Mouse (Mus musculus): ENCODE results near the gene Trappc6a. TPM values are rescaled to one million over a fixed set of nuclear protein-coding genes. Genes with fewer than 3 reads are reported as not detected.
A peak's percentile ranks its signal among the peaks of the same experiment; 100 is the strongest.

Gene Trappc6a
- 89.7 and 94.2 TPM in 2 replicates for polyA plus RNA-seq (2015; fragmentation: Nextera tagmentation; extraction: Ambion mirVana)

DNA sequence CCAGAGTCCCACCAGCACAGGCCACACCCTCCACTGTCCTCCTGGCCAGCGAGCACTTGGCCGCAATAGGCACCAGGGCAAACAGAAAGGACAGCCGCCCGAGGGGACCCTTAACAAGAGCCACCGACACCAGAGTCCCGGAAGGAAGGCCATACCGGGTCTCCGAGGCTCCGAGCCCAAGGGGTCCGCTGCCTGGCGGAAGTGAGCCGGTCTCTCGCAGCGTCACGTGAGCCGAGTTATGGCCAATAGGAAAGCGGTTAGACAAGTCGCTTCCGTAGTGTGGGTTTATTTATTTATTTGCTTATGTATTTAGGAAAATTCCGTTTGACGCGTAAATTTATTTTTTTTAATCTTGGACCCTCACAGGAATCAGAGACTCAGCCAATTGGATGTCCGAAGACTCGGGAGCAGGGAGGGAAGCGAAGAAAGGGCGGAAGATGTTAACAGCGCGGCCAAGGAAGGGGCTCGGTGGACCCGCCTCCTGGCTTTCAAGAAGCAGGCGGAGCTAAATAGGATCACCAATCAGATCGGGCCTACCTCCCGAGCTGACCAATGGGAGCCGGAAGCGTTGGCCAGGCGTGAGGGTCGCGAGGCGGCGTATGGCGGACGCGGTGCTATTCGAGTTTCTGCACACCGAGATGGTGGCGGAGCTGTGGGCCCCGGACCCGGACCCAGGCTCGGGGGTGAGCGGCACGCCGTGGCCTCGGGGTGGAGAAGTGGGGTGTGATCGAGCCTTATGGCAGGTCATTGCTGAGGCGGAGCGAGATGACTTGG, at the start of gene Trappc6a, which contains the start of gene Bloc1s3:
Gene Trappc6a (plus strand): TSS at position 246 of the 774 bp plus-strand sequence.
Gene Bloc1s3 (minus strand): TSS at position 218 of the 774 bp plus-strand sequence.
- Histone ChIP-seq H3K9ac (replicated peaks; ENCODE audit: low read length) (peak within 1 kb of the TSS; percentile 86), H3K27me3 (ENCODE audit: insufficient read depth, low read length) (no peaks in the 10 kb centered on the region), H3K27ac (ENCODE audit: low read length) (peak within 1 kb of the TSS; percentile 85), H3K36me3 (ENCODE audit: insufficient read depth, low read length) (no peaks in the 10 kb centered on the region), H3K4me2 (replicated peaks; ENCODE audit: low read depth, low read length) (peak within 1 kb of the TSS; percentile 84), H3K4me3 (ENCODE audit: low read length) (peak within 1 kb of the TSS; percentile 74), H3K4me1 (ENCODE audit: insufficient read depth, low read length) (peaks cover 23% of the 10 kb centered on the region), H3K9me3 (ENCODE audit: low read length) (no peaks in the 10 kb centered on the region)
- peak; percentile 95 for ATAC-seq (ENCODE audit: low FRiP score, low TSS enrichment)
- under 1% methylated on average over 56 of the region's 56 CpGs for WGBS

DNA sequence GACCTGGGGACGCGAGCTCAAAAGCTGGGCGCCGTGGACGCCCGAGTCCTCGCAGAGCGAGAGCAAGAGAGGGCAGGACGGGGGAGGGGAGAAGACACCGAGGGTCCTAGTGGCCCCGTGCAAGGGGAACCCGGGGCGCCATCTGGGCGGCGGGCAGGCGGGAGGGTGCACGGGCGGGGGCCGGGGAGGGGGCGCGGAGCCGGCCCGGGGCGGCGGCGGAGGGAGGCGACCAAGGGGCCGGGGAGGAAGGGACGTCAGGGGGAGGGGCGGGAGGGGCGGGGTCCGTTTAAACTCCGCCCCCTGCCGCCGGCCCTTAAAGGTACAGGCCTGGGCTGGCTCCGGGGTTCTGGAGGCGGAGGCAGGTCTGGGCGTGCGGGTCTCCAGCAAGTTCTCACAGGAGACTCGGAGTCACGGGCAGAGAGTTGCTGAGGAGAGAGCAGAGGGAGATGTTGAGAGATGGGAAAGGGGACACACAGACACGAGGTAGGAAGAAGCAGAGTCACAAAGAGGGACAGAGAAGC, 49.5 kb upstream of the Trappc6a start, which contains the start of gene Mark4:
Gene Mark4 (minus strand): TSS at position 231 of the 521 bp plus-strand sequence.
- Histone ChIP-seq H3K4me2 (replicated peaks; ENCODE audit: low read depth, low read length) (peak within 1 kb of the TSS; percentile 84), H3K9me3 (ENCODE audit: low read length) (no peaks in the 10 kb centered on the region), H3K9ac (replicated peaks; ENCODE audit: low read length) (peak within 1 kb of the TSS; percentile 91), H3K36me3 (ENCODE audit: insufficient read depth, low read length) (no peaks in the 10 kb centered on the region), H3K27me3 (ENCODE audit: insufficient read depth, low read length) (no peaks in the 10 kb centered on the region), H3K4me3 (ENCODE audit: low read length) (peak within 1 kb of the TSS; percentile 94), H3K4me1 (ENCODE audit: insufficient read depth, low read length) (peaks cover 19% of the 10 kb centered on the region), H3K27ac (ENCODE audit: low read length) (peak within 1 kb of the TSS; percentile 75)
- WGBS: 3% methylated on average over 12 of the region's 42 CpGs
- peak; percentile 81 for ATAC-seq (ENCODE audit: low FRiP score, low TSS enrichment)

- peaks cover 23% of the 10 kb centered on the region for H3K4me1 ChIP-seq (ENCODE audit: insufficient read depth, low read length)
- peak overlapping the region; percentile 40; the same call in 1 of the 2 replicates for H3K27ac ChIP-seq (ENCODE audit: low read length)
- ATAC-seq (ENCODE audit: low FRiP score, low TSS enrichment): no peak
- 21% methylated on average over 6 of the region's 6 CpGs for WGBS
- H3K9ac ChIP-seq (replicated peaks; ENCODE audit: low read length): peak overlapping the region; percentile 91
- no peaks in the 10 kb centered on the region for H3K27me3 ChIP-seq (ENCODE audit: insufficient read depth, low read length)
- H3K4me3 ChIP-seq (ENCODE audit: low read length): peak overlapping the region; percentile 94
- no peaks in the 10 kb centered on the region for H3K9me3 ChIP-seq (ENCODE audit: low read length)
- peak overlapping the region; percentile 84 for H3K4me2 ChIP-seq (replicated peaks; ENCODE audit: low read depth, low read length)
- H3K36me3 ChIP-seq (ENCODE audit: insufficient read depth, low read length): no peaks in the 10 kb centered on the region
Observed at GRCm38 (mm10) chr7:19459144-19459870, 48.9 kb upstream of the Trappc6a start.

DNA sequence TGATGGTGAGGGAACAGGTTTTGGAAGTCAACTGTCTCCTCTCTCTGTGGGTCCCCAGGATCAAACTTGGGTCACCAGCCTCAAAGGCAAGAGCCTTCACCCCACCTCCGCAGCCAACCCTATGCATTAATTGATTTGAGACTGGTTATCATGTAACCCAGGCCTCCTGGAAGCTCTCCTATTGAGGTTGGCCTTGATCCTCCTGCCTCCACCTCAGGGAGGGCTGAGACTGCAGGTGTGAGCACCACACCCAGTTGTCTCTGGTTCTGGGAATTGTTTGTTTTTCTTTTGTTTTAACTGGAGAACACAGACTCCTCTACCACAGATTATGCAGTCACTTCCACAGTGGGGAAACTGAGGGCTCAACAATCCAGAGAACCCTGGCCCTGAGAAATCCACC, 47.7 kb upstream of the Trappc6a start:
- no peak overlapping the region for H3K27ac ChIP-seq (ENCODE audit: low read length)
- whole genome bisulfite sequencing: 71% methylated on average over 1 of the region's 1 CpGs
- no peaks in the 10 kb centered on the region for H3K36me3 ChIP-seq (ENCODE audit: insufficient read depth, low read length)
- H3K4me3 ChIP-seq (ENCODE audit: low read length): no peak overlapping the region
- H3K9me3 ChIP-seq (ENCODE audit: low read length): no peaks in the 10 kb centered on the region
- no peak overlapping the region for H3K4me2 ChIP-seq (replicated peaks; ENCODE audit: low read depth, low read length)
- H3K9ac ChIP-seq (replicated peaks; ENCODE audit: low read length): no peak overlapping the region
- peaks cover 29% of the 10 kb centered on the region for H3K4me1 ChIP-seq (ENCODE audit: insufficient read depth, low read length)
- H3K27me3 ChIP-seq (ENCODE audit: insufficient read depth, low read length): no peaks in the 10 kb centered on the region
- ATAC-seq (ENCODE audit: low FRiP score, low TSS enrichment): no peak

- Histone ChIP-seq H3K27ac (ENCODE audit: low read length) (no peak overlapping the region), H3K4me3 (ENCODE audit: low read length) (no peak overlapping the region), H3K36me3 (ENCODE audit: insufficient read depth, low read length) (no peaks in the 10 kb centered on the region), H3K27me3 (ENCODE audit: insufficient read depth, low read length) (no peaks in the 10 kb centered on the region), H3K9me3 (ENCODE audit: low read length) (no peaks in the 10 kb centered on the region), H3K4me1 (ENCODE audit: insufficient read depth, low read length) (peaks cover 22% of the 10 kb centered on the region), H3K4me2 (replicated peaks; ENCODE audit: low read depth, low read length) (no peak overlapping the region), H3K9ac (replicated peaks; ENCODE audit: low read length) (no peak overlapping the region)
- WGBS: 9% methylated on average over 6 of the region's 6 CpGs
- ATAC-seq (ENCODE audit: low FRiP score, low TSS enrichment): no peak
Observed at GRCm38 (mm10) chr7:19461488-19461887, 46.7 kb upstream of the Trappc6a start.

- no peaks in the 10 kb centered on the region for H3K27me3 ChIP-seq (ENCODE audit: insufficient read depth, low read length)
- no peak overlapping the region for H3K4me3 ChIP-seq (ENCODE audit: low read length)
- H3K36me3 ChIP-seq (ENCODE audit: insufficient read depth, low read length): no peaks in the 10 kb centered on the region
- peaks cover 12% of the 10 kb centered on the region for H3K4me1 ChIP-seq (ENCODE audit: insufficient read depth, low read length)
- H3K9ac ChIP-seq (replicated peaks; ENCODE audit: low read length): no peak overlapping the region
- 0 out of 2 replicates have a peak overlapping the region, but pooled peaks have one; percentile 44 for H3K4me2 ChIP-seq (replicated peaks; ENCODE audit: low read depth, low read length)
- H3K27ac ChIP-seq (ENCODE audit: low read length): no peak overlapping the region
- no peak for ATAC-seq (ENCODE audit: low FRiP score, low TSS enrichment)
- WGBS: 72% methylated on average over 4 of the region's 4 CpGs
- no peaks in the 10 kb centered on the region for H3K9me3 ChIP-seq (ENCODE audit: low read length)
Observed at GRCm38 (mm10) chr7:19462443-19462842, 45.8 kb upstream of the Trappc6a start.

- peak within 1 kb of the TSS; percentile 35 for H3K4me3 ChIP-seq (ENCODE audit: low read length)
- H3K27me3 ChIP-seq (ENCODE audit: insufficient read depth, low read length): no peaks in the 10 kb centered on the region
- no peak for ATAC-seq (ENCODE audit: low FRiP score, low TSS enrichment)
- H3K4me1 ChIP-seq (ENCODE audit: insufficient read depth, low read length): peaks cover 10% of the 10 kb centered on the region
- H3K36me3 ChIP-seq (ENCODE audit: insufficient read depth, low read length): no peaks in the 10 kb centered on the region
- H3K27ac ChIP-seq (ENCODE audit: low read length): peak within 1 kb of the TSS; percentile 56; the same call in 1 of the 2 replicates
- H3K9ac ChIP-seq (replicated peaks; ENCODE audit: low read length): peak within 1 kb of the TSS; percentile 36
- 36% methylated on average over 6 of the region's 6 CpGs for WGBS
- H3K9me3 ChIP-seq (ENCODE audit: low read length): no peaks in the 10 kb centered on the region
- peak within 1 kb of the TSS; percentile 44 for H3K4me2 ChIP-seq (replicated peaks; ENCODE audit: low read depth, low read length)
Observed at GRCm38 (mm10) chr7:19462884-19463381, 45.3 kb upstream of the Trappc6a start, which contains the start of gene Exoc3l2. TSS of gene Exoc3l2 (plus strand) at chr7:19463331.

DNA sequence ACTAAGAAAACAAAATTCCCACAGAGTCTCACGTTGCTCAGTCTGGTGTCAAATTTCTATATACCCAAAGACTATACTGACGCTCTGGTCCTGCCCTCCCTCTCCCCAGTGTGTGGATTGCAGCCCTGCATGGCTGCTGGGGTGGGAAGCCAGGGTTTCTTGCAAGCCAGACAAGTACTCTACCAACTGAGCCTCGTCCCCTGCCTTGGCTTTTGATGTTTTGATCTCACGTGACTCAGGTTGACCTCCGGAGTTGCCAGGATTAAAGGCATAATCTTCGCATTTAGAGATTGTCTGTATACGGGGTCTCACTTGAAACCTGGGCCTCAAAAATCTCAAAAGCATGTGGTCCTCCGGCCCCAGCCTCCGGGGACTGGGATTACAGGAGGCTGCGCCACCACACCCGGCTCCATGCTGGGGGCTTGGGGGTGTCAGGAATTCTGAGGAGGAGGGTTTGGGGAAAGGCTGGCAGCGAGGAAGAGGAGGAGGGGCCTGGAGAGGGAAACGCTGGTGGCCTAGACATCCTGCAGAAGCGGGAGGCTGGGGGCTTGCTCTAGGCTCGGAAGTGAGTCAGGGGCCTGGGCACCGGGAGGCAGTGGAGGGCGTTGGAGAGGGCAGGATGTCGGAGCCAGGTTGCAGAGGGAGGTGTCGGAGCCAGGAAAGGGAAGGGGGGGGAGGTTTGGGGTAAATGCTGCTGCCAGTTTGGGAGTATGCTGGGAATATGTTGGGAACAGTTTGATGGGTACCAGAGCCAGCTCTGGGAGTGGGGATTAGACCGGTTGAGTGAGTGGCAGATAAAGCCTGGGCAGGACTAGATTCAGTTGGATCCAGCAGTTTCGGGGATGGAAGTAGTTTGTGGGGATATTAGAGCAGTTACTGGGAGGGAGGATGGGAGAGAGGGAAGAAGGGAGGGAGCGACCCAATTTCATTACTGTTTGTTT, 43.6 kb upstream of the Trappc6a start:
- Histone ChIP-seq H3K36me3 (ENCODE audit: insufficient read depth, low read length) (no peaks in the 10 kb centered on the region), H3K4me1 (ENCODE audit: insufficient read depth, low read length) (peaks cover 13% of the 10 kb centered on the region), H3K27ac (ENCODE audit: low read length) (peak overlapping the region; percentile 56), H3K9ac (replicated peaks; ENCODE audit: low read length) (peak overlapping the region; percentile 58), H3K4me2 (replicated peaks; ENCODE audit: low read depth, low read length) (peak overlapping the region; percentile 44), H3K4me3 (ENCODE audit: low read length) (peak overlapping the region; percentile 35), H3K9me3 (ENCODE audit: low read length) (no peaks in the 10 kb centered on the region), H3K27me3 (ENCODE audit: insufficient read depth, low read length) (peaks cover 10% of the 10 kb centered on the region)
- WGBS: 10% methylated on average over 22 of the region's 22 CpGs
- ATAC-seq (ENCODE audit: low FRiP score, low TSS enrichment): no peak

Data from kidney, embryonic 16.5 days (tissue).